Mouse (Mus musculus) thymus, postnatal 25 days (tissue): Measurements from ENCODE around the gene Xpo6.

ENCODE experiments used
- DNase-seq: peaks from one replicate; pipeline ENCODE4 v3.0.0; 2022

Gene Xpo6

GRCm38 (mm10) chr7:126119819-126120218 lies 80.5 kb downstream of the Xpo6 start:
- no peak for DNase-seq

- no peak for DNase-seq
Measured at GRCm38 (mm10) chr7:126113263-126113662, 87.0 kb downstream of the Xpo6 start.

- DNase-seq: no peak
Measured at GRCm38 (mm10) chr7:126111230-126111629, 89.1 kb downstream of the Xpo6 start.

DNA sequence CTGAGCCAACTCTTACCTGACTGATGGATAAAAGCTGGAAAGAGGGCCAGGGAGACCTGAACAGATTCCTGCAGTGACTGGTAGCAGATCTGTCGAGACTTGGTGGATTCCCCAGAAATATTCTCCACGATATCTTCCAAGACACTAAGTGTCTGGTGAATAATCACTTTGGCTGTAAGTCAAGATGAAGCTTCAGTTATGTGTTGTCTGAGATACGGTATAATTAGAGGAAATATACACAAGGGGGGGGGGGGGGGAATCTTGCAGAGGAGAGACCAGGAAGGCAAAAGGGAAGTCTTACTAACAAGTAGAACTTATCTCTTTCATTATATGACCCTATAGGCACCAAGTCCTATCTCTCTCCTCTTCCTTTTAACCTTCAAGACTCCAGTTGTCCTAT lies 90.4 kb downstream of the Xpo6 start:
- no peak for DNase-seq

DNA sequence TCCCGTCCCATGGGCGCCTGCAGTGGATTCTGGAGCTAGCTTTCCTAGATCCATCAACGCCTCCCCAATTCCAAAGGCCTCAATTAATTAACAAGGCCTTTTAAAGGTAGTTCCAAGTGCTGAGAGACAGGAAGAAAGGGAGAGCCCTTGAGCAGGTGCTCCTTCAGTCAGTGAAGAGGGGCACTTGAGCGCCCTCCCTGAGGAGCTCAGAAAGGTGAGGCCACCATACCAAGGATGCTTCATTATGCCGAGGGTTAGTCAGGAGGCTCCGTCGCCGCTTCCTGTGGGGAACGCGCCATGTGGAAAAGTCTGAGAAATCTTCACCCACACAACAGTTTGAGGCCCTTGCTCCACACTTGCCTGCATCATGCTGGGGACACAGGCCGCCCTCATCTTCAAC lies 99.9 kb downstream of the Xpo6 start:
- no peak for DNase-seq

DNA sequence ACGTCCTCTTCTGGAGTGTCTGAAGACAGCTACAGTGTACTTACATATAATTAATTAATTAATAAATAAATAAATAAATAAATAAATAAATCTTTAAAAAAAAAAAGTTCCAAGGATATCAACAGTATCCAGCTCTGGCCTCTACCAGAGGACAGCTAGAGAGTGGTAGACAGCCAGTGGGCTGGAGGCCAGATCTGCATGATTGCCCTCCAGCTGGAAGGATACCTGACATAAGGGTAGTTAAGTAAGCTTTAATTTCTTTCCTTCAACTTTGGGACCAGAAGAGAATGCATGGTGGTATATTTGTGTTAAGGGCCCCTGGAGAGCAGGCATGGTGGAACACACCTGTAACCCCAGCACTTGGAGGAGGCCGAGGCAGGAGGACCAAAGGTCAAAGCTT lies 100.5 kb downstream of the Xpo6 start:
- DNase-seq: no peak

GRCm38 (mm10) chr7:126099163-126099775 lies 101.0 kb downstream of the Xpo6 start:
- DNase-seq: no peak

DNA sequence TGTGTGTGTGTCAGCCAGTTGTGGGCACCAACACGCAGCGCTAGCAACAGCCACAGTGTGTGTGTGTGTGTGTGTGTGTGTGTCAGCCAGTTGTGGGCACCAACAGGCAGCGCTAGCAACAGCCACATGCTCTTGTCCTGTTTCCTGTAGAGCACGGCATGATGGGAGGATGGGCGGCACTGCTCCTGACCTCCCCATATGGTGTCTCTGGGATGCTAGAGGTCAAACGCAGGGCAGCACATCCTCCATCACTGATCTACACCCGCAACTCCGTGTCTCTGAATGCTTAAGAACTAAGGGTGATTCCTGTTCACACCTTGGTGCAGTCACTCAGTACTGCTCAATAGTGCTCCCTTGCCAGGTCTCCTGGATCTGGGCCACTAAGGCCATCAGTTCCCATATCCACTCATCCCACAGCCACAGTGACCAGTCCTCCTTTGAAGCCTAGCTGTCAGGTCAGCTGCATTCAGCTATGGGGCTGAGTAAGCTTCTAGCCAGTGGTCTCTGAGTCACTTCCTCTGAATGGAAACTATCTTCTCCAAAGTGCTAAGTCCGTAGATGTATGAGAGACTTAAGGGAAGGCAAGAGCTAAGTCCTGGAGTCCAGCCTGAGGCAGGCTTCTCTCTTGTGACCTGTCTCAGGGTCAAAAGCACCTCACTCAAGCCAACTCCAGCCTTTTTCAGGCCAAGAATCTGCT lies 102.9 kb downstream of the Xpo6 start:
- no peak for DNase-seq

DNA sequence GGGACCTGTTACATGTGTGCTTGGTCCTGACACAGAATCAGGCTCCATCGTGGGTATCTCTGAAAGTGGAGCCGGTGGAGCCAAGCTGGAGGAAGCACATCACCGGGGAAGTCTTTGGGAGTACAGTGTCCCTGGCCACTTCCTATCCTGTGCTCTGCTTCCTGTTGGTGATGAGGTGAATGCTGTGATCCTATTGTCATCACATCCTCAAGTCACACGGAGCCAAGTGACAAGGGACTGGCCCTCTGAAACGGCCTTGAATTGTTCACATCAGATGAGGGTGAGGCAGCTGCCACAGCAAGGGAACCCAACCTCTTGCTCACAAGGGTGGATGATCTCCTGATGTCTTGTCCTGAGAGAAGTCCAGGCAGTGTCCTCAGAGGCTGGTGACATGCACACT lies 103.7 kb downstream of the Xpo6 start:
- no peak for DNase-seq

- DNase-seq: no peak
Measured at GRCm38 (mm10) chr7:126094738-126095137, 105.6 kb downstream of the Xpo6 start.

DNA sequence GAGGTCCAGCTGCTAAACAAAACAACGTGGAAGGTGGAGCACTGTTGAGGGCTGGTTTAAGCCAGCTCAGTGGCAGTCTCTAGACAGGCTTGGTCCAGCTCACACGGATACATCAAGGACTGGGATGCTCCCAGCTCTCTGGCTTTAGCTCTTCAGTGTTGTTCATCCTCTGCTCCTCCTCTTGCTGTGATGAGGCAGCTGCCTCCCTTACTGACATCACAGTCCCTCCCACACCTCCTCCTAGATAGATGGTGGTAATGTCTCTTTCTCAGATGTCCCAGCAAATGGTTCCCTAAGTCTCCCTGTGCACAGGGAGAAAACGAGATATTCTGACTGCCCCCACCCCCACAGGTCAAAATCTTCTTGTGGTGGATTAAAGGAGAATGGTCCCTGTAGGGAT lies 107.1 kb downstream of the Xpo6 start:
- DNase-seq: no peak

- peak; percentile 59 for DNase-seq
Measured at GRCm38 (mm10) chr7:126089782-126090181, 110.5 kb downstream of the Xpo6 start.

DNA sequence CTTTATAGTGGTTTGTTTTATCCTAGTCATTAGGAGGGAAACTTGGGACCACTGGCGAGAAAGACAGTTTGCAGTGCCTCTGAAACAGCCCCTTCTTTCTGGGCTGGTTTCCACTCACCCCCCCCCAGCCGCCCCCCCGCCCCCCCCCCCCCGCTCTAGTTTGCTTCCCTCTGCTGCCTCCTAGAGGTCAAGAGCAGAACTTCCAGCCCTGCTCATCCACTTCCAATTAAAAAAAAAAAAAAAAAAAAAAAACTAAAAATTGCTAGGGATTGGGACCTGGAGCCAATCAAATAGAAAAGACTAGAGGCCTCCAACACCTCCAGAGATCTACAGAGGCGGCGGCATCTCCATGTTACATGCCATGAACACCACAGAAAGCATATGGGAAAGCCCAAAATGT lies 112.1 kb downstream of the Xpo6 start:
- DNase-seq: no peak

GRCm38 (mm10) chr7:126087602-126088001 lies 112.7 kb downstream of the Xpo6 start:
- DNase-seq: peak; percentile 27

DNA sequence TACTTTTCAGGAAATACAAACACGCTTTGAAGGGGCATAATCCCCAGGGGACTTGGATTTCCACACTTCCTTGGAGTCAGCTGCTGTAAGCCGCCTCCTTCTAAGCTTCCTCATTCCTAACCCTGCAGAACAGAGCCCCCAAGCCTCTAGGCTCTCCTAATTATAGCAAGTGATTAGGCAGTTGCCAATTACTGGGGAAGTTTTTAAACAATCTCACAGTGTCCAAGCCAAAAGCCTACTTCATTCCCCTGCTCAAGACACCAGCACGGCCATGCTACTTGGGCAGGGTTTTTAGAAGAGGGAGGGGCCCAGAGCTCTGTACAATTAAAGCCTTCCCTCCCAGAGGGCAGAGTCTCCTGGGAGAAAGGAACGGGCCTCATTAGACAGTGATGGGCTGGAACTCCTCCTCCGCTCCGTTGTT lies 114.0 kb downstream of the Xpo6 start:
- DNase-seq: no peak

GRCm38 (mm10) chr7:126085154-126085553 lies 115.1 kb downstream of the Xpo6 start:
- DNase-seq: no peak

DNA sequence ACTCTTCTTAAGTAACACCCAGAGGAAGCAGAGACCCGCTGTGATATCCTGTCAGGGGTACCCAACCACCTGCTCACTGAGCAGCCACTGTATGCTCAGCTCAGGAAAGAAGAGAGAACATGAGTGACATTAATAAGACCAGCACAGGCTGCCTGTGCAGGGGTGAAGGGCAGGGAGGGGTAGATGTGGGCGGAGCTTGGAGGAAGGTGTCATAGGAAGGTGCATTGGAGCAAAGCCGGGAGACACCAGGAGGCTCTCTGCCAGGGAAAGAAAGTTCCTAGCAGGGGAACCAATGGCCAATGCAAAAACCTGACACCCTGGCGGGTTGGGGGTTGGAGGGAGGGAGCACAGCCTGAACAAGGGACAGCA lies 116.3 kb downstream of the Xpo6 start:
- DNase-seq: no peak

DNA sequence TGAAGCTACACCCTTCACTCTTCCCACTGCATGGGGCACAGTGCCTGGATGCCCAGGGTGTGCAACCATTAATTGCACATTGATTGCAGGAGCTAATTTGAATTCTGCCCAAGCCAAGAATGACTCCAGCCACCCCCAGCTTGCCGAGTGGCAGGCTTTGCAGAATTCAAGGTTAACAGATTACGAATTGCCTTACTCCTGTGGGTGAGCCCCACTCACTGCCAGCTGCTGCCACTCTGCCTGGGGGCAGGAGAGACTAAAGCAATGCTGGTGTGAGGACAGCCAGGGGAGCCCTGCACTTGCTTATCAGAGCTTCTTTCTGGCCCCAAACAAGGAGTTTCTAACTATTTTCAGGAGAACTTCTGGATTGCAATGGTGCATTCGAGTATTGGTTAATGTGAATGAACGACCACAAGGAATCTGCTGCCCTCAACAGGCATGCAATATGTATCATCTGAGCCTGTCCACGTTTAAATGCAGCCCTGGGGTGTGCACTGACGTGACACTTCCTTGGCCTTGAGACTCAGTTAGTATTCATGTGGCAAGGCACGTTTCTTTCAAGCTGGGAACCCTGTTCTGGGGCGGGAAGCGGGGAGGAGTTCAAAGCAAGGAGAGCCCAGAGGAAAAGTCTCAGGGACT lies 116.8 kb downstream of the Xpo6 start:
- DNase-seq: no peak

- DNase-seq: peak; percentile 9
Measured at GRCm38 (mm10) chr7:126082286-126082741, 118.0 kb downstream of the Xpo6 start, which contains the start of gene Gsg1l. TSS of gene Gsg1l (minus strand) at chr7:126082411.

DNA sequence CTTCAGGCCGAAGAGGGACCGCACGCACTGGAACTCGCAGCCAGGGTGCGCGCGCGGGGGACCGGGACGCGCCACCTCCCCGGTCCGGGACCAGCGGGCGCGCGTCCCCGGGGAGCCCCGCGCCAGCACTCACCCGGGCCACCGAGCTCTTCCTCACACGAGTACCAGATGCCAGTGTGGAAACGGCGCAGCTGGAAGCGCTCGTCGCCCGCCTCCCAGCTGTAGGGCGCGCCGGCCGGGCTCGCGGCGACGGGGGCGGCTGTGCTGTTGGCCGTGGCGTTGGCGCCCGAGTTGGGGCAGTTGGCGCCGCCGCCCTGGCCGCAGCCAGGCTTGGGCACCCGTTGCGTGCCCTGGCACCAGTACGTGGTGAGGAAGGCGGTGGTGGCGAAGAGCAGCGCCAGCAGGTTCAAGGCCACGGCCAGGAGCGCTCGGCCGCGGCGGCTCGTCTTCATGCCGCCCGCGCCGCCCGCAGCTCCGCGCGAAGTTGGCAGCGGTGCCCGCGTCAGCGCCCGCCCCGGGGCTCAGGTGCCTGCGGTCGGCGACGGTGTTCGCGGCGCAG lies 118.5 kb downstream of the Xpo6 start:
- no peak for DNase-seq

DNA sequence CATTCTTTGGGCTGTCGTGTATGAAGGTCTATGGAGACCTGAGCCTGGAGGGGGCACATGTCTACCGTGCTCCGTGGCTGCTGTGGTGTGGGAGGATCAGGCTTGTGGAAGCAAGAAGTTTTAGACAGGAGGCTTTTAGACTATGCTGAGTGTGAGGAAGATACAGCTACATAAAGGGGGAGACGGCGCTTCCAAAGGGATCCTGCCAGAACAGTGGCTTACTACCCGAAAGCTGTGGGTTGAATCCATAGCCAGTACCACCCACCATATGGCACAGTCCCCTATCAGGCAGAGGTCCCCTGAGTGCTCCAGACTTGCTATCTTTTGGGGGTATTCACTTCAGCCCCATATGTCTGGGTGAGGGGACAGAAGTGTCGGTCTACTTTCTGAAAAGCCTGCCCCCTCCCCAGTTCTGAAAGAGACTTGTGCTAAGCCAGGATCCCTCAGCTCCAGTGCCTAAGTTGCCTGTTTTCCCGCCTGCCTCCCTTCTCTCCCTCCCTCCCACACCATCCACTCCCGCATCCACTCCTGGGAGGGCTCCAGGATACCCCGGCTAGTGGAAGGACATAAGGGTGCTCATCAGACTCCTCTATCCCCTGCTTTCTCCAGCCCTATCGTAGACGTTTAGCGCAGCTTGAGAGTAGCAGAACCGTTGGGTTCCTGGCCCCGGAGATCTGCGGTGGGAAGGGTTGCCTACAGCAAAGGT lies 119.2 kb downstream of the Xpo6 start:
- no peak for DNase-seq

GRCm38 (mm10) chr7:126076935-126077334 lies 123.4 kb downstream of the Xpo6 start:
- no peak for DNase-seq

DNA sequence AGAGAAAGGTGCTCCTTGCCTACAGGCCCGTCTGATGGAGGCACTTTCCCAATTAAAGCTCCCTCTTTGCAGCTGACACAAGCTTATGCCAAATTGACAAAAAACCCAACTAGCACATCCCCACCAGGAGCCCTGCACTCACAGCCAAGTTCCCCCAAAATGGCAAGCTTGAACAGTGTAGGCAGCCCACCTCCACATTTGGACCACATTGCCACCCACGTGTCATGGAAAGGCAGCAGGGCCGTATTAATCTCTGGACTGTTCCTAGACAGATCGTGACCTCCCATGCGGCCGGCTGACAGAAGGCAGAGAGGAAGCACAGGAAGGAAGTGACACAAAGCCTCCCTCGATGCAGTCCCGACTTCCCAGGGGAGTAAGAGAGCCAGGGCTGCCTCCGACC lies 125.2 kb downstream of the Xpo6 start:
- no peak for DNase-seq
